Mouse (Mus musculus): ENCODE results near the gene Rab6b. TPM values are rescaled to one million over a fixed set of nuclear protein-coding genes. Genes with fewer than 3 reads are reported as not detected.
"Not testable (repeated sequence)": the region's sequence is repeated elsewhere in the genome, so short reads cannot be mapped to it uniquely, and the experiment has no call there.

Rab6b gene
- polyA plus RNA-seq, 1 experiment from 2014 or later: 2.3 TPM

- H3K4me1 ChIP-seq: no peaks in the 10 kb centered on the region
- no peaks in the 10 kb centered on the region for H3K9me3 ChIP-seq
- H3K27me3 ChIP-seq (ENCODE audit: insufficient read depth, poor library complexity, severe bottlenecking): peaks cover 13% of the 10 kb centered on the region; the same call in 1 of the 2 replicates
- WGBS: 65% methylated on average over 8 of the region's 8 CpGs
- H3K4me3 ChIP-seq: no peak overlapping the region
- DNase-seq (ENCODE audit: low spot score): no peak
- H3K36me3 ChIP-seq: no peaks in the 10 kb centered on the region
- no peak overlapping the region for H3K27ac ChIP-seq
Measured at GRCm38 (mm10) chr9:103082246-103082975, 29.2 kb upstream of the Rab6b start.

- Histone ChIP-seq H3K36me3 (no peaks in the 10 kb centered on the region), H3K27ac (no peak overlapping the region), H3K27me3 (ENCODE audit: insufficient read depth, poor library complexity, severe bottlenecking) (peaks cover 13% of the 10 kb centered on the region; the same call in 1 of the 2 replicates), H3K4me1 (no peaks in the 10 kb centered on the region), H3K9me3 (no peaks in the 10 kb centered on the region), H3K4me3 (no peak overlapping the region)
- 65% methylated on average over 3 of the region's 3 CpGs for WGBS
- no peak for DNase-seq (ENCODE audit: low spot score)
Measured at GRCm38 (mm10) chr9:103083405-103083804, 28.2 kb upstream of the Rab6b start.

GRCm38 (mm10) chr9:103086736-103087135 is 24.9 kb upstream of the Rab6b start:
- Histone ChIP-seq H3K27me3 (ENCODE audit: insufficient read depth, poor library complexity, severe bottlenecking) (peaks cover 18% of the 10 kb centered on the region; the same call in 1 of the 2 replicates), H3K9me3 (no peaks in the 10 kb centered on the region), H3K27ac (no peak overlapping the region), H3K36me3 (no peaks in the 10 kb centered on the region), H3K4me1 (0 out of 2 replicates have a peak, but pooled peaks cover 1% of the 10 kb centered on the region), H3K4me3 (no peak overlapping the region)
- no peak for DNase-seq (ENCODE audit: low spot score)
- 86% methylated on average over 6 of the region's 6 CpGs for WGBS

- WGBS: 55% methylated on average over 8 of the region's 8 CpGs
- H3K27ac ChIP-seq: no peak overlapping the region
Measured at GRCm38 (mm10) chr9:103087301-103087700, 24.3 kb upstream of the Rab6b start.

GRCm38 (mm10) chr9:103088661-103089060 is 22.9 kb upstream of the Rab6b start:
- no peak overlapping the region for H3K4me3 ChIP-seq
- 81% methylated on average over 2 of the region's 2 CpGs for WGBS
- no peaks in the 10 kb centered on the region for H3K9me3 ChIP-seq

More at GRCm38 (mm10) chr9:103087301-103087700, 24.3 kb upstream of the Rab6b start:
- Histone ChIP-seq H3K27me3 (ENCODE audit: insufficient read depth, poor library complexity, severe bottlenecking) (peaks cover 19% of the 10 kb centered on the region; the same call in 1 of the 2 replicates), H3K36me3 (no peaks in the 10 kb centered on the region), H3K4me3 (no peak overlapping the region), H3K9me3 (no peaks in the 10 kb centered on the region), H3K4me1 (peaks cover 5% of the 10 kb centered on the region)
- DNase-seq (ENCODE audit: low spot score): no peak

GRCm38 (mm10) chr9:103090116-103090875 is 21.3 kb upstream of the Rab6b start:
- Histone ChIP-seq H3K27ac (no peak overlapping the region), H3K4me3 (no peak overlapping the region), H3K9me3 (no peaks in the 10 kb centered on the region), H3K36me3 (no peaks in the 10 kb centered on the region), H3K4me1 (peaks cover 5% of the 10 kb centered on the region), H3K27me3 (ENCODE audit: insufficient read depth, poor library complexity, severe bottlenecking) (peaks cover 17% of the 10 kb centered on the region; the same call in 1 of the 2 replicates)
- WGBS: 74% methylated on average over 9 of the region's 9 CpGs
- DNase-seq (ENCODE audit: low spot score): no peak

More at GRCm38 (mm10) chr9:103088661-103089060, 22.9 kb upstream of the Rab6b start:
- Histone ChIP-seq H3K4me1 (peaks cover 5% of the 10 kb centered on the region), H3K27me3 (ENCODE audit: insufficient read depth, poor library complexity, severe bottlenecking) (peaks cover 19% of the 10 kb centered on the region; the same call in 1 of the 2 replicates), H3K36me3 (no peaks in the 10 kb centered on the region), H3K27ac (no peak overlapping the region)
- DNase-seq (ENCODE audit: low spot score): no peak

GRCm38 (mm10) chr9:103091039-103091883 is 20.3 kb upstream of the Rab6b start:
- Histone ChIP-seq H3K27ac (no peak overlapping the region), H3K4me3 (no peak overlapping the region), H3K4me1 (peaks cover 5% of the 10 kb centered on the region), H3K36me3 (no peaks in the 10 kb centered on the region), H3K9me3 (no peaks in the 10 kb centered on the region), H3K27me3 (ENCODE audit: insufficient read depth, poor library complexity, severe bottlenecking) (peaks cover 9% of the 10 kb centered on the region; the same call in 1 of the 2 replicates)
- DNase-seq (ENCODE audit: low spot score): no peak
- 80% methylated on average over 16 of the region's 16 CpGs for WGBS

GRCm38 (mm10) chr9:103092248-103092647 is 19.3 kb upstream of the Rab6b start:
- peak; percentile 90 for DNase-seq (ENCODE audit: low spot score)
- WGBS: under 1% methylated on average over 19 of the region's 19 CpGs
- Histone ChIP-seq H3K9me3 (no peaks in the 10 kb centered on the region), H3K27me3 (ENCODE audit: insufficient read depth, poor library complexity, severe bottlenecking) (peaks cover 6% of the 10 kb centered on the region; the same call in 1 of the 2 replicates), H3K4me3 (peak overlapping the region; percentile 63), H3K27ac (peak overlapping the region; percentile 79), H3K36me3 (no peaks in the 10 kb centered on the region), H3K4me1 (peaks cover 5% of the 10 kb centered on the region)

GRCm38 (mm10) chr9:103093681-103094080 is 17.9 kb upstream of the Rab6b start:
- no peak overlapping the region for H3K27ac ChIP-seq
- no peaks in the 10 kb centered on the region for H3K9me3 ChIP-seq
- H3K27me3 ChIP-seq (ENCODE audit: insufficient read depth, poor library complexity, severe bottlenecking): peaks cover 6% of the 10 kb centered on the region; the same call in 1 of the 2 replicates
- H3K4me3 ChIP-seq: no peak overlapping the region
- 82% methylated on average over 3 of the region's 3 CpGs for WGBS
- H3K4me1 ChIP-seq: peaks cover 5% of the 10 kb centered on the region
- no peak for DNase-seq (ENCODE audit: low spot score)
- H3K36me3 ChIP-seq: no peaks in the 10 kb centered on the region

- not testable (repeated sequence) for H3K36me3 ChIP-seq, H3K9me3 ChIP-seq
- Histone ChIP-seq H3K4me1 (peaks cover 34% of the 10 kb centered on the region), H3K27ac (peak overlapping the region; percentile 82; the same call in 1 of the 2 replicates), H3K27me3 (ENCODE audit: insufficient read depth, poor library complexity, severe bottlenecking) (peaks cover 40% of the 10 kb centered on the region), H3K4me3 (peak overlapping the region; percentile 53)
- WGBS: 15% methylated on average over 9 of the region's 14 CpGs
- peak; percentile 77 for DNase-seq (ENCODE audit: low spot score)
Measured at GRCm38 (mm10) chr9:103108341-103108798, 3.2 kb upstream of the Rab6b start.

GRCm38 (mm10) chr9:103108943-103109670 is 2.5 kb upstream of the Rab6b start:
- H3K27ac ChIP-seq: peak overlapping the region; percentile 64; the same call in 1 of the 2 replicates
- 34% methylated on average over 18 of the region's 18 CpGs for WGBS
- DNase-seq (ENCODE audit: low spot score): peak; percentile 66

GRCm38 (mm10) chr9:103109911-103110310 is 1.7 kb upstream of the Rab6b start:
- no peak overlapping the region for H3K4me3 ChIP-seq
- peaks cover 56% of the 10 kb centered on the region for H3K27me3 ChIP-seq (ENCODE audit: insufficient read depth, poor library complexity, severe bottlenecking)
- no peaks in the 10 kb centered on the region for H3K9me3 ChIP-seq
- peak; percentile 70 for DNase-seq (ENCODE audit: low spot score)
- WGBS: 66% methylated on average over 2 of the region's 2 CpGs
- peaks cover 34% of the 10 kb centered on the region for H3K4me1 ChIP-seq
- no peak overlapping the region for H3K27ac ChIP-seq
- H3K36me3 ChIP-seq: no peaks in the 10 kb centered on the region

More at GRCm38 (mm10) chr9:103108943-103109670, 2.5 kb upstream of the Rab6b start:
- no peaks in the 10 kb centered on the region for H3K36me3 ChIP-seq
- no peaks in the 10 kb centered on the region for H3K9me3 ChIP-seq
- H3K27me3 ChIP-seq (ENCODE audit: insufficient read depth, poor library complexity, severe bottlenecking): peaks cover 47% of the 10 kb centered on the region
- peak overlapping the region; percentile 57 for H3K4me3 ChIP-seq
- peaks cover 34% of the 10 kb centered on the region for H3K4me1 ChIP-seq

All from heart, embryonic 10.5 days (tissue).